Mouse (Mus musculus) ovary, postnatal 36 days (tissue): ENCODE results near the gene S100a13.

ENCODE experiments used
- DNase-seq: peaks from one replicate; pipeline ENCODE4 v3.0.0; 2022; ENCODE audit warnings: low spot score, mixed read lengths

The S100a13 gene

GRCm38 (mm10) chr3:90513796-90514590 lies at the start of gene S100a13, which contains the start of gene S100a1:
S100a13 (plus strand) TSS chr3:90514435.
S100a1 (minus strand) TSS chr3:90514392.
- DNase-seq = peak; percentile 76

- DNase-seq = peak; percentile 52
These were observed 49.6 kb upstream of the S100a13 start for GRCm38 (mm10) chr3:90464552-90465080.

GRCm38 (mm10) chr3:90465081-90465685 lies 49.1 kb upstream of the S100a13 start:
- DNase-seq = peak; percentile 61

- DNase-seq = no peak
These were observed 48.4 kb upstream of the S100a13 start, which contains the start of gene Npr1 for GRCm38 (mm10) chr3:90465686-90466310. Npr1 (minus strand) TSS chr3:90465866.

- peak; percentile 52 for DNase-seq
These were observed 47.9 kb upstream of the S100a13 start for GRCm38 (mm10) chr3:90466311-90466766.

- DNase-seq = no peak
These were observed 46.5 kb upstream of the S100a13 start for GRCm38 (mm10) chr3:90467618-90468300.

GRCm38 (mm10) chr3:90472213-90472612 lies 42.0 kb upstream of the S100a13 start:
- DNase-seq = no peak

- no peak for DNase-seq
These were observed 38.9 kb upstream of the S100a13 start for GRCm38 (mm10) chr3:90475151-90475830.

GRCm38 (mm10) chr3:90475831-90476611 lies 38.2 kb upstream of the S100a13 start, which contains the start of gene Ilf2:
Ilf2 (plus strand) TSS chr3:90476126.
- peak; percentile 91 for DNase-seq

- DNase-seq = no peak
These were observed 27.2 kb upstream of the S100a13 start for GRCm38 (mm10) chr3:90486998-90487397.

GRCm38 (mm10) chr3:90488576-90488975 lies 25.7 kb upstream of the S100a13 start:
- DNase-seq = no peak

GRCm38 (mm10) chr3:90490696-90491256 lies 23.5 kb upstream of the S100a13 start, which contains the start of gene Snapin:
Snapin (minus strand) TSS chr3:90491033.
- DNase-seq = peak; percentile 97

- no peak for DNase-seq
These were observed 22.9 kb upstream of the S100a13 start for GRCm38 (mm10) chr3:90491350-90491749.

- DNase-seq = no peak
These were observed 20.2 kb upstream of the S100a13 start for GRCm38 (mm10) chr3:90493831-90494540.

GRCm38 (mm10) chr3:90495850-90496525 lies 18.2 kb upstream of the S100a13 start:
- no peak for DNase-seq

- DNase-seq = no peak
These were observed 16.6 kb upstream of the S100a13 start for GRCm38 (mm10) chr3:90497597-90497996.

GRCm38 (mm10) chr3:90503444-90503843 lies 10.8 kb upstream of the S100a13 start:
- DNase-seq = no peak

GRCm38 (mm10) chr3:90505216-90505615 lies 9.0 kb upstream of the S100a13 start:
- DNase-seq = no peak

- DNase-seq = no peak
These were observed 7.9 kb upstream of the S100a13 start for GRCm38 (mm10) chr3:90506362-90506761.
